Mouse (Mus musculus) lung, adult 2 months (tissue): ENCODE measurements at regions not wholly inside any gene's neighbourhood (a gene's known extent, or its start where the extent isn't known, plus 50 kb on each side); places are given as distances from the start of the nearest gene placed in this dataset.

Experiments used
- CTCF ChIP-seq: fragments of 200-500 bp; IDR thresholded peaks from 2 replicates; pipeline ENCODE4 v1.5.1; 2011; ENCODE audit warnings: mild to moderate bottlenecking, low read length, control low read depth; ENCODE audit not compliant: insufficient read depth
- POLR2A ChIP-seq: fragments of 200-500 bp; IDR thresholded peaks from 2 replicates; pipeline ENCODE4 v1.6.1; 2011; ENCODE audit warnings: low read depth, mild to moderate bottlenecking, control low read depth, low read length, borderline replicate concordance; ENCODE audit errors: extremely low read depth

DNA sequence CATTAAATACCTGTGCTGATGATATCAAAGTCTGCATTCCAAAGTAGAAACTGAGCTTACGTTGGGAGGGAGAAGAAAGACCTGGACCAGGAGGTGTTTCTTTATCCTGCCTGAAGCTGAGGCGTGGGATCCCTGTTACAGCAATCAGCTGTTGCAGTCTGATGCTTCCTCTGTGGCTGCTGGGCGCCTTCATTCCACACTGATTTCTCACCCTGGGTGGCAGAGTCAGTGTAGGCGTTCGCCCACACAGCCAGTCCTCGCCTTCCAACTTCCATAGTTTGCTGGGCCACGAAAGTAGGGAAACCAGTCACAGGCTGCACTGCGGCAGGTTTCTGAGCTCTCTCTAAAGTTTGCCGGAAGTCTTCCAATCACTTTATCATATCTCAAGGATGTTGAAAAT lies 59.7 kb upstream of the Ralgapa2 start:
- TF ChIP-seq CTCF, result no peak
- TF ChIP-seq POLR2A, result no peak
